Mouse (Mus musculus) heart, postnatal 0 days (tissue): ENCODE results near the gene Gm45140.

Experiments used
- CTCF ChIP-seq: IDR thresholded peaks from 2 replicates; pipeline ENCODE4 v1.5.1; 2016; ENCODE audit warnings: antibody characterized with exemption, control low read depth, low read depth
- EP300 ChIP-seq: IDR thresholded peaks from 2 replicates; pipeline ENCODE4 v1.6.1; 2016; ENCODE audit warnings: antibody characterized with exemption, low read depth

- TF ChIP-seq EP300 (no peak), CTCF (no peak)
These were observed 40.0 kb upstream of the Gm45140 start for GRCm38 (mm10) chr6:87875562-87875961.
